Mouse (Mus musculus): Measurements from ENCODE around the gene Cnn2. TPM values are rescaled to one million over a fixed set of nuclear protein-coding genes. Genes with fewer than 3 reads are reported as not detected.

The Cnn2 gene
- polyA plus RNA-seq, 1 experiment, result 297 TPM

- 85% methylated on average over 18 of the region's 18 CpGs for WGBS
- no peak for DNase-seq (ENCODE audit: low read depth in 1 of 2, low spot score in 2 of 2)
- Histone ChIP-seq H3K27me3 (ENCODE audit: control insufficient read depth, insufficient read depth, low read length) (no peaks in the 10 kb centered on the region), H3K27ac (ENCODE audit: insufficient read depth, low read length) (peak overlapping the region; percentile 92), H3K4me3 (ENCODE audit: extremely low read depth, insufficient read depth, insufficient read length) (no peak overlapping the region), H3K4me1 (ENCODE audit: control insufficient read depth, insufficient read depth, insufficient read length) (peaks cover 46% of the 10 kb centered on the region; the same call in 1 of the 2 replicates), H3K36me3 (ENCODE audit: control insufficient read depth, insufficient read depth, low read length) (peaks cover 57% of the 10 kb centered on the region)
- TF ChIP-seq POLR2A (IDR thresholded peaks at IDR 0.05; ENCODE audit: low read depth, low read length) (no peak), CTCF (IDR thresholded peaks at IDR 0.05; ENCODE audit: extremely low read depth, insufficient read depth, insufficient read length, insufficient replicate concordance) (no peak)
Observed at GRCm38 (mm10) chr10:80020603-80021319, 32.4 kb downstream of the Cnn2 start.

- no peaks in the 10 kb centered on the region for H3K27me3 ChIP-seq (ENCODE audit: control insufficient read depth, insufficient read depth, low read length)
- peak overlapping the region; percentile 92 for H3K27ac ChIP-seq (ENCODE audit: insufficient read depth, low read length)
- no peak for TF ChIP-seq POLR2A (IDR thresholded peaks at IDR 0.05; ENCODE audit: low read depth, low read length)
- no peak for TF ChIP-seq CTCF (IDR thresholded peaks at IDR 0.05; ENCODE audit: extremely low read depth, insufficient read depth, insufficient read length, insufficient replicate concordance)
- peaks cover 46% of the 10 kb centered on the region; the same call in 1 of the 2 replicates for H3K4me1 ChIP-seq (ENCODE audit: control insufficient read depth, insufficient read depth, insufficient read length)
- H3K36me3 ChIP-seq (ENCODE audit: control insufficient read depth, insufficient read depth, low read length), result peaks cover 62% of the 10 kb centered on the region
- 83% methylated on average over 13 of the region's 13 CpGs for WGBS
- DNase-seq (ENCODE audit: low read depth in 1 of 2, low spot score in 2 of 2), result no peak
- H3K4me3 ChIP-seq (ENCODE audit: extremely low read depth, insufficient read depth, insufficient read length), result no peak overlapping the region
Observed at GRCm38 (mm10) chr10:80021320-80021641, 32.9 kb downstream of the Cnn2 start.

DNA sequence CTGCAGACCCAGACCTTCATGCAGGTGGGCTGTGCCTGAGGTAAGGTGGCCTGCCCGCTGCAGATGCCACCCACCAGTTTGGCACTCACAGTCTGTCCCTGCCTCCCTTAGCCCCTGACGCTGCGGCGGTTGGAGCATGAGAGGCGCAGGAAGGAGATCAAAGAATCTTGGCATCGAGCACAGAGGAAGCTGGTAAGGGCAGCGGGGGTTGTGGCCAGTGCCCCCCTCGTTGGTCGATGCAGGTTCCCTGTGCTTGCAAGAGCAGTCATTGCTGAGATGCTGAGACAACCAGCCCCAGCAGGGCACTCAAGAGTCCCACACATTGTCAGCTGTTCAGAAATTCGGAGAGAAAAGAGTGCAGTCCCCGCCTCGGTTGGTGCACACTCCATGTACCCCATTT, 33.8 kb downstream of the Cnn2 start:
- H3K27ac ChIP-seq (ENCODE audit: insufficient read depth, low read length), result peak overlapping the region; percentile 79
- no peak for DNase-seq (ENCODE audit: low read depth in 1 of 2, low spot score in 2 of 2)
- peaks cover 50% of the 10 kb centered on the region; the same call in 1 of the 2 replicates for H3K4me1 ChIP-seq (ENCODE audit: control insufficient read depth, insufficient read depth, insufficient read length)
- TF ChIP-seq CTCF (IDR thresholded peaks at IDR 0.05; ENCODE audit: extremely low read depth, insufficient read depth, insufficient read length, insufficient replicate concordance) (no peak), POLR2A (IDR thresholded peaks at IDR 0.05; ENCODE audit: low read depth, low read length) (no peak)
- H3K27me3 ChIP-seq (ENCODE audit: control insufficient read depth, insufficient read depth, low read length), result no peaks in the 10 kb centered on the region
- H3K36me3 ChIP-seq (ENCODE audit: control insufficient read depth, insufficient read depth, low read length), result peaks cover 71% of the 10 kb centered on the region
- no peak overlapping the region for H3K4me3 ChIP-seq (ENCODE audit: extremely low read depth, insufficient read depth, insufficient read length)
- 25% methylated on average over 12 of the region's 12 CpGs for WGBS

GRCm38 (mm10) chr10:80022806-80023205, 34.4 kb downstream of the Cnn2 start:
- TF ChIP-seq POLR2A (IDR thresholded peaks at IDR 0.05; ENCODE audit: low read depth, low read length), result no peak
- no peak for TF ChIP-seq CTCF (IDR thresholded peaks at IDR 0.05; ENCODE audit: extremely low read depth, insufficient read depth, insufficient read length, insufficient replicate concordance)
- WGBS, result 84% methylated on average over 8 of the region's 8 CpGs
- no peak for DNase-seq (ENCODE audit: low read depth in 1 of 2, low spot score in 2 of 2)
- peaks cover 50% of the 10 kb centered on the region; the same call in 1 of the 2 replicates for H3K4me1 ChIP-seq (ENCODE audit: control insufficient read depth, insufficient read depth, insufficient read length)
- no peaks in the 10 kb centered on the region for H3K27me3 ChIP-seq (ENCODE audit: control insufficient read depth, insufficient read depth, low read length)
- H3K27ac ChIP-seq (ENCODE audit: insufficient read depth, low read length), result peak overlapping the region; percentile 79
- H3K4me3 ChIP-seq (ENCODE audit: extremely low read depth, insufficient read depth, insufficient read length), result no peak overlapping the region
- H3K36me3 ChIP-seq (ENCODE audit: control insufficient read depth, insufficient read depth, low read length), result peaks cover 74% of the 10 kb centered on the region

- WGBS, result 52% methylated on average over 5 of the region's 5 CpGs
- no peak for DNase-seq (ENCODE audit: low read depth in 1 of 2, low spot score in 2 of 2)
- Histone ChIP-seq H3K27ac (ENCODE audit: insufficient read depth, low read length) (peak overlapping the region; percentile 94), H3K4me3 (ENCODE audit: extremely low read depth, insufficient read depth, insufficient read length) (no peak overlapping the region), H3K36me3 (ENCODE audit: control insufficient read depth, insufficient read depth, low read length) (peaks cover 81% of the 10 kb centered on the region), H3K27me3 (ENCODE audit: control insufficient read depth, insufficient read depth, low read length) (no peaks in the 10 kb centered on the region), H3K4me1 (ENCODE audit: control insufficient read depth, insufficient read depth, insufficient read length) (peaks cover 52% of the 10 kb centered on the region; the same call in 1 of the 2 replicates)
- TF ChIP-seq CTCF (IDR thresholded peaks at IDR 0.05; ENCODE audit: extremely low read depth, insufficient read depth, insufficient read length, insufficient replicate concordance) (no peak), POLR2A (IDR thresholded peaks at IDR 0.05; ENCODE audit: low read depth, low read length) (no peak)
Observed at GRCm38 (mm10) chr10:80023758-80024157, 35.4 kb downstream of the Cnn2 start.

GRCm38 (mm10) chr10:80024229-80025043, 36.1 kb downstream of the Cnn2 start:
- 43% methylated on average over 15 of the region's 15 CpGs for WGBS
- peak; percentile 74 to 79 for DNase-seq (ENCODE audit: low read depth in 1 of 2, low spot score in 2 of 2)
- no peak for TF ChIP-seq CTCF (IDR thresholded peaks at IDR 0.05; ENCODE audit: extremely low read depth, insufficient read depth, insufficient read length, insufficient replicate concordance)
- no peak for TF ChIP-seq POLR2A (IDR thresholded peaks at IDR 0.05; ENCODE audit: low read depth, low read length)
- no peaks in the 10 kb centered on the region for H3K27me3 ChIP-seq (ENCODE audit: control insufficient read depth, insufficient read depth, low read length)
- peaks cover 51% of the 10 kb centered on the region; the same call in 1 of the 2 replicates for H3K4me1 ChIP-seq (ENCODE audit: control insufficient read depth, insufficient read depth, insufficient read length)
- H3K27ac ChIP-seq (ENCODE audit: insufficient read depth, low read length), result peak overlapping the region; percentile 94
- peak overlapping the region; percentile 44; the same call in 1 of the 2 replicates for H3K4me3 ChIP-seq (ENCODE audit: extremely low read depth, insufficient read depth, insufficient read length)
- peaks cover 82% of the 10 kb centered on the region for H3K36me3 ChIP-seq (ENCODE audit: control insufficient read depth, insufficient read depth, low read length)

Measured in spleen, adult 2 months (tissue).